Mouse (Mus musculus): ENCODE data around the gene Mdfi. TPM values are rescaled to one million over a fixed set of nuclear protein-coding genes. Genes with fewer than 3 reads are reported as not detected.
A peak's percentile ranks its signal among the peaks of the same experiment; 100 is the strongest.

The Mdfi gene
- polyA plus RNA-seq, 1 experiment from 2014 or later = 34.6 TPM

GRCm38 (mm10) chr17:47773604-47774003 is 60.9 kb downstream of the Mdfi start:
- no peaks in the 10 kb centered on the region for H3K27me3 ChIP-seq (ENCODE audit: control insufficient read depth, insufficient read depth, low read length)
- WGBS (ENCODE audit: insufficient replicate concordance) = 56% methylated on average over 6 of the region's 6 CpGs
- peaks cover 12% of the 10 kb centered on the region for H3K4me1 ChIP-seq (ENCODE audit: control insufficient read depth, insufficient read depth, low read length)
- no peaks in the 10 kb centered on the region for H3K36me3 ChIP-seq (ENCODE audit: control insufficient read depth, insufficient read depth, low read length)
- no peak overlapping the region for H3K9ac ChIP-seq (ENCODE audit: low read depth, low read length)
- H3K9me3 ChIP-seq (replicated peaks; ENCODE audit: control insufficient read depth, low read length) = 0 out of 2 replicates have a peak, but pooled peaks cover 3% of the 10 kb centered on the region
- H3K27ac ChIP-seq (ENCODE audit: low read depth, low read length) = no peak overlapping the region
- no peak overlapping the region for H3K4me3 ChIP-seq (ENCODE audit: low read depth, low read length)
- H3K4me2 ChIP-seq = no peak overlapping the region
- ATAC-seq (replicated peaks; ENCODE audit: insufficient number of reproducible peaks, low FRiP score, low TSS enrichment) = no peak

- Histone ChIP-seq H3K27me3 (ENCODE audit: control insufficient read depth, insufficient read depth, low read length) (no peaks in the 10 kb centered on the region), H3K9ac (ENCODE audit: low read depth, low read length) (no peak overlapping the region), H3K4me1 (ENCODE audit: control insufficient read depth, insufficient read depth, low read length) (peaks cover 14% of the 10 kb centered on the region), H3K9me3 (replicated peaks; ENCODE audit: control insufficient read depth, low read length) (0 out of 2 replicates have a peak, but pooled peaks cover 3% of the 10 kb centered on the region), H3K4me3 (ENCODE audit: low read depth, low read length) (no peak overlapping the region), H3K27ac (ENCODE audit: low read depth, low read length) (no peak overlapping the region), H3K36me3 (ENCODE audit: control insufficient read depth, insufficient read depth, low read length) (no peaks in the 10 kb centered on the region), H3K4me2 (no peak overlapping the region)
- no peak for ATAC-seq (replicated peaks; ENCODE audit: insufficient number of reproducible peaks, low FRiP score, low TSS enrichment)
- WGBS (ENCODE audit: insufficient replicate concordance) = 81% methylated on average over 11 of the region's 11 CpGs
Measured at GRCm38 (mm10) chr17:47769389-47770299, 64.8 kb downstream of the Mdfi start.

- Histone ChIP-seq H3K4me3 (ENCODE audit: low read depth, low read length) (no peak overlapping the region), H3K27me3 (ENCODE audit: control insufficient read depth, insufficient read depth, low read length) (no peaks in the 10 kb centered on the region), H3K4me1 (ENCODE audit: control insufficient read depth, insufficient read depth, low read length) (peaks cover 16% of the 10 kb centered on the region), H3K36me3 (ENCODE audit: control insufficient read depth, insufficient read depth, low read length) (no peaks in the 10 kb centered on the region), H3K9me3 (replicated peaks; ENCODE audit: control insufficient read depth, low read length) (0 out of 2 replicates have a peak, but pooled peaks cover 3% of the 10 kb centered on the region), H3K4me2 (0 out of 2 replicates have a peak overlapping the region, but pooled peaks have one; percentile 2), H3K9ac (ENCODE audit: low read depth, low read length) (no peak overlapping the region), H3K27ac (ENCODE audit: low read depth, low read length) (no peak overlapping the region)
- 38% methylated on average over 12 of the region's 12 CpGs for WGBS (ENCODE audit: insufficient replicate concordance)
- no peak for ATAC-seq (replicated peaks; ENCODE audit: insufficient number of reproducible peaks, low FRiP score, low TSS enrichment)
Measured at GRCm38 (mm10) chr17:47768707-47769276, 65.7 kb downstream of the Mdfi start.

- WGBS (ENCODE audit: insufficient replicate concordance) = 50% methylated on average over 12 of the region's 17 CpGs
- no peaks in the 10 kb centered on the region for H3K36me3 ChIP-seq (ENCODE audit: control insufficient read depth, insufficient read depth, low read length)
Measured at GRCm38 (mm10) chr17:47767456-47768141, 66.9 kb downstream of the Mdfi start.

GRCm38 (mm10) chr17:47767081-47767455 is 67.4 kb downstream of the Mdfi start:
- H3K4me1 ChIP-seq (ENCODE audit: control insufficient read depth, insufficient read depth, low read length) = peaks cover 32% of the 10 kb centered on the region
- H3K36me3 ChIP-seq (ENCODE audit: control insufficient read depth, insufficient read depth, low read length) = no peaks in the 10 kb centered on the region
- H3K27me3 ChIP-seq (ENCODE audit: control insufficient read depth, insufficient read depth, low read length) = no peaks in the 10 kb centered on the region
- no peak overlapping the region for H3K27ac ChIP-seq (ENCODE audit: low read depth, low read length)
- H3K9ac ChIP-seq (ENCODE audit: low read depth, low read length) = no peak overlapping the region
- no peaks in the 10 kb centered on the region for H3K9me3 ChIP-seq (replicated peaks; ENCODE audit: control insufficient read depth, low read length)
- no peak overlapping the region for H3K4me3 ChIP-seq (ENCODE audit: low read depth, low read length)
- no peak overlapping the region for H3K4me2 ChIP-seq
- 63% methylated on average over 2 of the region's 2 CpGs for WGBS (ENCODE audit: insufficient replicate concordance)
- no peak for ATAC-seq (replicated peaks; ENCODE audit: insufficient number of reproducible peaks, low FRiP score, low TSS enrichment)

More at GRCm38 (mm10) chr17:47767456-47768141, 66.9 kb downstream of the Mdfi start:
- Histone ChIP-seq H3K9me3 (replicated peaks; ENCODE audit: control insufficient read depth, low read length) (0 out of 2 replicates have a peak, but pooled peaks cover 2% of the 10 kb centered on the region), H3K4me2 (no peak overlapping the region), H3K9ac (ENCODE audit: low read depth, low read length) (no peak overlapping the region), H3K4me3 (ENCODE audit: low read depth, low read length) (no peak overlapping the region), H3K27ac (ENCODE audit: low read depth, low read length) (no peak overlapping the region), H3K27me3 (ENCODE audit: control insufficient read depth, insufficient read depth, low read length) (no peaks in the 10 kb centered on the region), H3K4me1 (ENCODE audit: control insufficient read depth, insufficient read depth, low read length) (peaks cover 27% of the 10 kb centered on the region)
- no peak for ATAC-seq (replicated peaks; ENCODE audit: insufficient number of reproducible peaks, low FRiP score, low TSS enrichment)

GRCm38 (mm10) chr17:47766407-47767043 is 68.0 kb downstream of the Mdfi start:
- Histone ChIP-seq H3K27ac (ENCODE audit: low read depth, low read length) (no peak overlapping the region), H3K9me3 (replicated peaks; ENCODE audit: control insufficient read depth, low read length) (no peaks in the 10 kb centered on the region), H3K4me2 (no peak overlapping the region), H3K4me1 (ENCODE audit: control insufficient read depth, insufficient read depth, low read length) (peaks cover 33% of the 10 kb centered on the region), H3K9ac (ENCODE audit: low read depth, low read length) (no peak overlapping the region), H3K36me3 (ENCODE audit: control insufficient read depth, insufficient read depth, low read length) (no peaks in the 10 kb centered on the region), H3K4me3 (ENCODE audit: low read depth, low read length) (no peak overlapping the region), H3K27me3 (ENCODE audit: control insufficient read depth, insufficient read depth, low read length) (no peaks in the 10 kb centered on the region)
- WGBS (ENCODE audit: insufficient replicate concordance) = 88% methylated on average over 6 of the region's 6 CpGs
- ATAC-seq (replicated peaks; ENCODE audit: insufficient number of reproducible peaks, low FRiP score, low TSS enrichment) = no peak

- Histone ChIP-seq H3K36me3 (ENCODE audit: control insufficient read depth, insufficient read depth, low read length) (no peaks in the 10 kb centered on the region), H3K4me2 (no peak overlapping the region), H3K4me1 (ENCODE audit: control insufficient read depth, insufficient read depth, low read length) (peaks cover 33% of the 10 kb centered on the region), H3K9me3 (replicated peaks; ENCODE audit: control insufficient read depth, low read length) (no peaks in the 10 kb centered on the region), H3K9ac (ENCODE audit: low read depth, low read length) (no peak overlapping the region), H3K27me3 (ENCODE audit: control insufficient read depth, insufficient read depth, low read length) (no peaks in the 10 kb centered on the region), H3K4me3 (ENCODE audit: low read depth, low read length) (no peak overlapping the region), H3K27ac (ENCODE audit: low read depth, low read length) (no peak overlapping the region)
- no peak for ATAC-seq (replicated peaks; ENCODE audit: insufficient number of reproducible peaks, low FRiP score, low TSS enrichment)
- 75% methylated on average over 4 of the region's 4 CpGs for WGBS (ENCODE audit: insufficient replicate concordance)
Measured at GRCm38 (mm10) chr17:47765986-47766385, 68.5 kb downstream of the Mdfi start.
